Mouse (Mus musculus) layer of hippocampus, adult 8-10 months (tissue): ENCODE measurements around the gene Ttc36. TPM values are rescaled to one million over a fixed set of nuclear protein-coding genes. Genes with fewer than 3 reads are reported as not detected.
A peak's percentile ranks its signal among the peaks of the same experiment; 100 is the strongest.

ENCODE experiments used
- DNase-seq, 2 experiments: peaks; one replicate each; pipeline ENCODE4 v3.0.0; 2022; ENCODE audit warnings: low spot score in 2 of 2
- total RNA-seq, 4 experiments: library from RNA; stranded (reverse); gene quantifications; 2 replicates each; pipeline ENCODE4 v1.2.4; 2022

The Ttc36 gene
- total RNA-seq: 1 to 10 TPM in 2 of 4 experiments, under 1 TPM in 1, not detected in 1; 0.74 to 1.4 (median 1.1) TPM

GRCm38 (mm10) chr9:44802808-44803450 is at the start of gene Ttc36:
Gene Ttc36, minus strand, starts transcription at chr9:44803072.
- no peak for DNase-seq

DNA sequence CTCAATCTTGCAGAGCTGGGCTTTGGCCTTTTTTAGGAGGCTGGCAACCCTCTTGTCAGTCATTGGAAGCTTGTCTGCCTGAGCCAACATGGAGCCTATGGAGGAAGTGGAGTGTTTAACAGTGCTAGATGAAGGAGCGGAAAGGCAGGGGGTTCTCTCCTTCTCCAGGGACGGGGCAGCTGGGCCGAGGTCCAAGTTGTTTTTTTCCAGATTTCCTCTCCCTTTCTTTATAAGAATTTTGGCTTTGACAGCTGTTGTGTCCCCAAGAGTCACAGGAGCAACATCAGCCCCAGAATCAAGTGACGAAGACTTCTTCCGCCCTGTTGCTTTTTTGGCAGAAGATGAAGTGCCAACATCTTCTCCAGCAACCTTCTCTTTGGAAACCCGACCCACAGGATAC is 44.6 kb upstream of the Ttc36 start:
- no peak for DNase-seq

DNA sequence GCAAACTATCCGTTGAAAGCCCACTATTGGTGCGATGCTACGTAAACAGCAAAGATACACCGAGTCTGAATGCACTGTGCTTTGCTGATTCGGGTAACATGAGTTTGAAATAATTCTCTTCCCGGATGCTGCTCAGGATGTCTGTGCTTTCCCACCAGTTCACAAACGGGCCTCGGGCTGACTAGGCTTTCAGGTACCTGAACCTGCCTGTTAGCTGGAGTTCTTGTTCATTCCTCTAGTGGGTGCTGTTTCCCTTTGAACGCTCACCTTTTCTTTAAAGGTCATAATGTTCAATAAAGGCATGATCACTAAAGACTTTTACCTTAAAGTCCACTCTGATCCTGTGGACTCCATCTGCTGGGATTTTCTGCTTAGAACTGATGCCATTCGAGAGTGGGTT is 38.4 kb upstream of the Ttc36 start:
- no peak for DNase-seq

- peak; percentile 42 to 73 for DNase-seq
Observed at GRCm38 (mm10) chr9:44836439-44836838, 33.6 kb upstream of the Ttc36 start.

DNA sequence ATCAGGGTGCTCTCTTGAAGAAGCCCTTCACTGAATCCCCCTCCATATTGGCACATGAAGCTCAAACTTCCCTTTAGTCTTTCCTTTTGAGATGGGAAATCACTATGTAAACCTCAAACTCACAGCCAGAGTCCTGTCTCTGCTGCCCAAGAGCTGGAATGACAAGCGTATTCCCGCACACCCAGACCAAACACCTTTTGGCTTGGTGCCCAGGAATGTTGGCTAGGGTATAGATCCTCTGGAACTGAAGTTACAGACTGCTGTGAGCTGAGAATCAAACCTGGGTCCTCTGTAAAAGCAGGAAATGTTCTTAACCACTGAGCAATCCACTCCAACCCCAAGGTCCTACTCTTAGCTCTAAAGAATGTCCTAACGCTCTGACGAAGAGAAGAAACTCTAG is 29.5 kb upstream of the Ttc36 start:
- no peak for DNase-seq

DNA sequence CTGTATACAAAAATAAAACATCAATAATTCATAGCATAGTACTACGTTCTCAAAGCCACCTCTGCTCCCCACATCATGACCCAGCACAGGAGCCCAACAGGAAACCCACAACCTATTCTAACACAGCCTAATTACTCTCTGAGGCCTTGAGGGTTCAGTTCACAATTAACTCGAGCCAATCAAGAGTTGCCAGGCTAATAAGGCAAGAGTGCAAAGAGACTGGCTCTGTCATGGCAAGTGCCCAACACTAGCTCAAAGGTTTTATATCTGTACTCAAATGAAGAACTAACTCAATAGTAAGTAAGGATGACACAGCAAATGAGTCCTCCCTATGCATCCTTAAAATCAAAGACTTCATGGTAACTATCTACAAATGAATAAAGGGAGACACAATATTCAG is 27.6 kb upstream of the Ttc36 start:
- no peak for DNase-seq

GRCm38 (mm10) chr9:44828944-44829343 is 26.1 kb upstream of the Ttc36 start:
- peak in 1 of 2 experiments; percentile 46 for DNase-seq

- DNase-seq: no peak
Observed at GRCm38 (mm10) chr9:44826660-44827059, 23.8 kb upstream of the Ttc36 start.

GRCm38 (mm10) chr9:44819920-44820827 is 17.3 kb upstream of the Ttc36 start:
- DNase-seq: no peak

GRCm38 (mm10) chr9:44817522-44817921 is 14.7 kb upstream of the Ttc36 start:
- DNase-seq: peak in 1 of 2 experiments; percentile 58

GRCm38 (mm10) chr9:44814179-44814578 is 11.3 kb upstream of the Ttc36 start:
- DNase-seq: no peak

DNA sequence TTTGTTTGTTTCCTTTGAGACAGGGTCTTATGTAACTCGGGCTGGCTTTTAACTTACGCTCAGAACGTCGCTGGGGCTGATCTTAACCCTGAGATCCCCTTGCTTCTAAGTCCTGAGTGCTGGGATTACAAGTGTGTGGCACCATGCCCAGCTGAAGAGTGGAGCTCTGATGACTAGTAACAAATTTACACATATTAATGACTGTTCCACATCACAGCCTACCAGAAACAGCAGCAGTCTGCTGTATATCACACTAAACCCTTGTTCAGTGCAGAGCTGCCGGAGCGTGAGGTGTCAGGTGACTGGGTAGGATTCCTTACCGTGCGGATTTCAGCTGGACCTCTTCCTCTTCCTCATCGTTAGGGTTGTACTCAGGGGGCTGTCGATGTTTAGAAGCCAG is 7.4 kb upstream of the Ttc36 start:
- no peak for DNase-seq

DNA sequence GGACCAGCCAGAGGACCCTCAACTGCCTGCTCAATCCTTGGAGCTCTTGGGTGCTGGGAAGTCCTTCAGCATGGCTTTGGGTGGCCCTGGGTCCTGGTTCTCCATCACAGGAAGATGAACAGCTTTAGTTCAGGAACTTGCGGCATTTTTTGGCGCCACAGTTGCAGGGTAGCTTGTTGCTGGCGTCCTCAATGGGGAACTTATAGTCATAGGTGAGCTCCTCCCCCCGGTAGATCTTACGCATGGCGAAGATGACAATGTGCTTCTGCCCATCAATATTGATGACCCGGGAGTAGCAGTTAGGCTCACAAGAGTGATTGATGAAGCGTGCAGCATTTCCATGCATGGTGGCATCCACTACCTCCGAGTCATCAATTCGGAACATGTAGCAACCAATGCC is 4.9 kb upstream of the Ttc36 start:
- DNase-seq: no peak

DNA sequence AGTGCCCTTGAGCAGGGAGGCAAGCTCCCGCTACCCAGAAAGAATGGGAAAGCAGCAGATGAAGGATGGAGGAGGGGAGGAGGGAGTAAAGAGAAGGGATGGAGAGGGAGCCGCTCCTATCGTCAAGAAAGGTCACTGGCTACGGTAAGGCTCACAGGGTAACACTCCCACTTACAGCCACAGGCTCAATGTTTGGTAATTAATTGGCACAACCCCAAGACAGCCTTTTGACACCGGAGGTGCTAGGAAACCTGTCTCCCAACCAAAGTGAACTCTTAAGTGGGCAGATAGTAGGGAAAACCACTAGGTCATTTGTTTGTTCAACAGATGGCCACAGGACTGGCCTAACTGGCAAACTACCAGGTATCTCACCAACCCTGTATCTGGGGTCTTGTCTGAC is 4.3 kb upstream of the Ttc36 start:
- DNase-seq: no peak

DNA sequence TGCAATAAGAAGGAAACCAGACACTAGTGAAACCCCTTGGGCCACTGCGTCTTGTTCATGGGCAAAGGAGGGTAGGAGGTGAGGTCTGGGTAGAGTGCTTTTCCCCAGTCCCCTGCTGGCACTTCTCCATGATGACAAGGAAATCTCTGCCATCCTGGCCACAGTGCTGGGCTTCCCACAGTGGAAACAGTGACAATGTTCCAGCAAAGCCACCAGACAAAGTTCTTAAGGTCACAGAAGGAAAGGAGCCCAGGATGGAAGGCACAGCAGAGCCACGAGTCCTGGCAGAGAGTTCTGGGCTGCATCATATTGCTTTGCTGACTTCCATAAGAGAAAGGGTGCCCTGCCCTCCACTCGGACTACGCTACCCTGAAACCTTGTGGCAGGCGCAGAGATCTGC is 2.7 kb upstream of the Ttc36 start:
- no peak for DNase-seq

DNA sequence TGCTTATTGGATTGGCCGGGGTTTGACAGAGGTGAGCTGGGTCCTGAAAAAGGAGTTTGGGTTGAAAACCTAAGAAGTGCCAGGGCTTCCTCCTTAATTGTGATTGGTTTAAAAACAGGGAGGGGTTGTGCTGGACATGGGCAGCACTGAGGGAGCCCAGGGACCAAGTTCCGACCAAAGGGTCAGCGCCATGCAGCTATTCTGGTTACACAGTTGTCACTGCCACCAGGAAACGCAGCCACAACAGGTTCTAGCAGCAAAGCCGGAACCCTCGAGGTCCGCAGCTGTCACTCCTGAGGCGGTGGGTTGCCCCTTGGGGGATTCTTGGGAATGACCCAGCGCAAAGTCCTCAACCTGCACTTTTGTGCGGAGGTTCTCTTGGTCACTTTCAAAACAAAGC is 1.8 kb upstream of the Ttc36 start:
- no peak for DNase-seq

DNA sequence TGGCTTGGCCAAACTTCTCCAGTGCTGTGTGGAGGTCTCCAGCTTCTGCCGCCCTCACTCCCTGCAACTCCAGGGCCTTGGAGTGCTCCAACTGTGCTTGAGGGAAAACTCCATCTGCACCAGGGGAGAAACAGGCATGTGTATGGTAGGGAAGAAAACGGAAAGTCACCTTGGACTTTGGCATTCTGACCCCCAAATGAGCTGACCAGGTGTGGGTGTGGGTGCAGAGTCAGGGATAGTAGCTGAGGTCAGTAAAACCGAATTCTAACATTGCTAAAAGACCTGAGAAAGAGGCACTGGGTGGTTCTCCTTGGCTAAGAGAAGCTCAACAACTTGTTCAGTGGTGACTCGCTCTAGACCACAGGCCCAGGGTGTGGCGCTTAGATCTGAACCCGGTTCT is 1.2 kb downstream of the Ttc36 start:
- DNase-seq: no peak

DNA sequence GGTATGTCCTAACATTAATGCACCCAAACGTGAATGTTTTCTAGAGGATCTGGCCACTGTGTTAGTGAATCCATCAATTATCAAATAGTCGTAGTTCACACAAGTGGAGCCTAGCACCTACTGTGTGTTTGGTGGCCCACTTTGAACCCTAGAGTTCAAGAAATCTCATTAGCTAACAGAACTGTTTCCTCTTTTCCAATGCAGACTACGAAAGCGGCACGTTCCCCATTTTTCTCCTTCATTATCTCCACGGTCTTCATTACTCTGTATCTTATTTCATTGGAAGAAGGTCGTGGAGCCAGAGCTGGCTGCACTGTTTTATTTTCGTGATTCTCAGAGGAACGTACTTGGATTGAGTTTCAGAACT is 2.9 kb downstream of the Ttc36 start:
- DNase-seq: no peak

- DNase-seq: peak; percentile 86
Observed at GRCm38 (mm10) chr9:44799102-44799957, 3.5 kb downstream of the Ttc36 start, which contains the start of gene Tmem25. Gene Tmem25, minus strand, starts transcription at chr9:44799307.

GRCm38 (mm10) chr9:44798298-44798697 is 4.6 kb downstream of the Ttc36 start:
- DNase-seq: no peak

- no peak for DNase-seq
Observed at GRCm38 (mm10) chr9:44792842-44793241, 10.0 kb downstream of the Ttc36 start.
